Mouse (Mus musculus): Measurements from ENCODE around the gene Duxbl1.
"Not testable (repeated sequence)": the region's sequence is repeated elsewhere in the genome, so short reads cannot be mapped to it uniquely, and the experiment has no call there.

- not testable (repeated sequence) for TF ChIP-seq CTCF (IDR thresholded peaks at IDR 0.05; ENCODE audit: extremely low read depth, insufficient read depth, insufficient read length, insufficient replicate concordance); POLR2A (IDR thresholded peaks at IDR 0.05; ENCODE audit: low read depth, low read length)
Observed at GRCm38 (mm10) chr14:25936867-25937630, 41.3 kb upstream of the Duxbl1 start.

Measured in spleen, adult 2 months (tissue).